Mouse (Mus musculus): ENCODE measurements around the gene Furin. TPM values are rescaled to one million over a fixed set of nuclear protein-coding genes. Genes with fewer than 3 reads are reported as not detected.
"Not testable (repeated sequence)": the region's sequence is repeated elsewhere in the genome, so short reads cannot be mapped to it uniquely, and the experiment has no call there.

Gene Furin
- total and polyA plus RNA-seq, 2 experiments from 2014 or later: 6.6 to 25.9 TPM

GRCm38 (mm10) chr7:80397986-80398385 lies 7.2 kb downstream of the Furin start:
- WGBS: 84% methylated on average over 9 of the region's 9 CpGs
- Histone ChIP-seq H3K4me3 (ENCODE audit: low read length) (no peak overlapping the region), H3K4me1 (ENCODE audit: insufficient read depth, low read length) (peaks cover 18% of the 10 kb centered on the region), H3K9me3 (ENCODE audit: low read length) (no peaks in the 10 kb centered on the region), H3K27me3 (ENCODE audit: insufficient read depth, low read length) (no peaks in the 10 kb centered on the region), H3K9ac (replicated peaks; ENCODE audit: low read length) (no peak overlapping the region), H3K4me2 (ENCODE audit: low read depth, low read length) (no peak overlapping the region), H3K36me3 (ENCODE audit: insufficient read depth, low read length) (peaks cover 31% of the 10 kb centered on the region), H3K27ac (no peak overlapping the region)
- DNase-seq (ENCODE audit: low spot score) (no peak), ATAC-seq (no peak)
- TF ChIP-seq CTCF (IDR thresholded peaks at IDR 0.05; ENCODE audit: low read depth): no peak

DNA sequence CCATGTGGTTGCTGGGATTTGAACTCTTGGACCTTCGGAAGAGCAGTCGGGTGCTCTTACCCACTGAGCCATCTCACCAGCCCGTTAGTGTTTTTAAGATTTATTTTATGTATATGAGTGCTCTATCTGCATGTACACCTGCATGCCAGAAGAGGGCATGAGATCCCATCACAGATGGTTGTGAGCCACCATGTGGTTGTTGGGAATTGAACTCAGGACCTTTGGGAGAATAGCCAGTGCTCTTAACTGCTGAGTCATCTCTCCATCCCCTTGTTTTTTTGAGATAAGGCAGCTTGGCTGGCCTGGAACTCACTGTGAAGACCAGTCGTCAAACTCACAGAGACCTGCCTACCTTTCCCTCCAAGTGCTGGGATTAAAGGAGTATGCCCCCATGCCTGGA lies 8.8 kb downstream of the Furin start:
- H3K4me3 ChIP-seq (ENCODE audit: low read length); H3K27ac ChIP-seq; ATAC-seq; H3K4me2 ChIP-seq (ENCODE audit: low read depth, low read length); H3K9me3 ChIP-seq (ENCODE audit: low read length); H3K27me3 ChIP-seq (ENCODE audit: insufficient read depth, low read length); H3K9ac ChIP-seq (replicated peaks; ENCODE audit: low read length); DNase-seq (ENCODE audit: low spot score): not testable (repeated sequence)
- Histone ChIP-seq H3K36me3 (ENCODE audit: insufficient read depth, low read length) (peaks cover 46% of the 10 kb centered on the region), H3K4me1 (ENCODE audit: insufficient read depth, low read length) (peaks cover 15% of the 10 kb centered on the region)
- 88% methylated on average over 4 of the region's 4 CpGs for WGBS
- peak; percentile 48 for TF ChIP-seq CTCF (IDR thresholded peaks at IDR 0.05; ENCODE audit: low read depth)

GRCm38 (mm10) chr7:80394600-80394999 lies 10.6 kb downstream of the Furin start:
- no peaks in the 10 kb centered on the region for H3K9me3 ChIP-seq (ENCODE audit: low read length)
- no peak for ATAC-seq
- TF ChIP-seq CTCF (IDR thresholded peaks at IDR 0.05; ENCODE audit: low read depth): no peak
- no peak overlapping the region for H3K9ac ChIP-seq (replicated peaks; ENCODE audit: low read length)
- 96% methylated on average over 4 of the region's 4 CpGs for WGBS
- no peaks in the 10 kb centered on the region for H3K4me1 ChIP-seq (ENCODE audit: insufficient read depth, low read length)
- no peaks in the 10 kb centered on the region for H3K27me3 ChIP-seq (ENCODE audit: insufficient read depth, low read length)
- H3K4me3 ChIP-seq (ENCODE audit: low read length): no peak overlapping the region
- peaks cover 61% of the 10 kb centered on the region for H3K36me3 ChIP-seq (ENCODE audit: insufficient read depth, low read length)
- DNase-seq (ENCODE audit: low spot score): no peak
- H3K4me2 ChIP-seq (ENCODE audit: low read depth, low read length): no peak overlapping the region
- H3K27ac ChIP-seq: no peak overlapping the region

DNA sequence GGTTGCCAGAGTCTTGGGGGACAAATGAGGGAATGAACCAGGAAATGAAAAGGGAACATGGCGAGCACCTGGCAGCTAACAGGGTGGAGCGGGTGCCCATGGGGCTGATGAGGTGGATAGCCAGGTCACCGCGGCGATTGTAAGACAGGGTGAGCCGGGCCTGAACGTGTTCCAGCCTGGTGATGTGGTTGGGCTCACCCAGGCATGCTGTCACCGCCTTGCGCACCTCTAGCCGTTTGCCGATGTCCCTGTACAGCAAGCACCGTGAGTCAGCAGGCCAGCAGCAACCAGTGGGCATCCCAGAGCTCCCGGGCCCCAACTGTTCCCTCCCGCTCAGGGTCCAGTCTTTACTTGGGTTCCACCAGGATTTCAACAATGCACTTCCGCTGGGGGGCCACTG lies 13.1 kb downstream of the Furin start:
- H3K9me3 ChIP-seq (ENCODE audit: low read length): no peaks in the 10 kb centered on the region
- H3K27me3 ChIP-seq (ENCODE audit: insufficient read depth, low read length): no peaks in the 10 kb centered on the region
- no peak overlapping the region for H3K9ac ChIP-seq (replicated peaks; ENCODE audit: low read length)
- peaks cover 61% of the 10 kb centered on the region for H3K36me3 ChIP-seq (ENCODE audit: insufficient read depth, low read length)
- no peaks in the 10 kb centered on the region for H3K4me1 ChIP-seq (ENCODE audit: insufficient read depth, low read length)
- H3K4me3 ChIP-seq (ENCODE audit: low read length): no peak overlapping the region
- no peak for TF ChIP-seq CTCF (IDR thresholded peaks at IDR 0.05; ENCODE audit: low read depth)
- no peak overlapping the region for H3K27ac ChIP-seq
- WGBS: 94% methylated on average over 15 of the region's 15 CpGs
- DNase-seq (ENCODE audit: low spot score) (no peak), ATAC-seq (no peak)
- no peak overlapping the region for H3K4me2 ChIP-seq (ENCODE audit: low read depth, low read length)

DNA sequence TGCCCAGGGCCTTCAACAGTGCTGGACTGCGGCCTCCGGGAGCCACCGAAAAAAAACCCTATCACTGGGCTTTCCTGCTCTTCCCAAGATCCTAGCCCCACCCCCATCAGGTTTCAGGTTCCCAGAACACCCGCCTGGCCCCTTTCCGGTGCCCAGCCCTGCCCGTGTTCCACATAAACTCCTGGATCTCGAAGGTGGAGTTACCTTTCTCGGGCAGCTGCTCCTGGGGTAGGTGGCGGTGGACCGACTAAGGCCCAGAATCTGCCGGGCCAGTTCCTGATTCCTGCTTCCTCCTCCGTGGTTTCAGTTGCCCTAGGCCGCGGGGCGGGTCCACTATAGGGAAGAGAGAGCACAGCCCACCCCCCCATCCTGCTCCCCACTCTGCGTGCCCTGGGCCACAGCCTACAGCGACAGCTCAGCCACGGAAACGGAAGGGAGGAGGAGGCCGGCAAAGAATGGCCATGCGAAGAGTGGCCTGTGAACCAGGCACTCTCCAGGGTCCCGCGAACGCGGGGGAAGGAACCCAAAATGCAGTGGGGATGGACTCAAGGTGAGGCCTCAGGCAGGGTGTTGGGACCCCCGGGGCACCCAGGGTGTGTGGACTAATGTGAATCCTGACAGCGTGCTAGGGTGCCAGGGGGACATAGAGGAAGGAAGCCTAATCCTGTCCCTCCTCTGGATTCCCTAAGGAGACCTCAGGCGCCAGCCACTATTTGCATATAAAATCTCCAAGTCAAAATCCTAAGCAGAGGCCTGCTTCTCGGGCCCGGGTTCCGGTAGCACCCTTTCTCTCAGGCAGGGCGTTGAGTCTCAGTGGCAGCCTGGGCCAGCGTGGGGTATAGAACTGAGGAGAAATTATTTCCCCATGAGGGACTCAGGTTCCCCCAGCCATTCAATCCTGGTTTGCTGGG lies 17.3 kb downstream of the Furin start, which contains the start of gene Fes:
Fes (minus strand) TSS at position 314 of the 911 bp plus-strand sequence.
- H3K4me2 ChIP-seq (ENCODE audit: low read depth, low read length): peak within 1 kb of the TSS; percentile 33
- no peaks in the 10 kb centered on the region for H3K4me1 ChIP-seq (ENCODE audit: insufficient read depth, low read length)
- H3K9ac ChIP-seq (replicated peaks; ENCODE audit: low read length): peak within 1 kb of the TSS; percentile 35; the same call in 1 of the 2 replicates
- H3K4me3 ChIP-seq (ENCODE audit: low read length): no peak within 1 kb of the TSS
- no peaks in the 10 kb centered on the region for H3K9me3 ChIP-seq (ENCODE audit: low read length)
- no peak for TF ChIP-seq CTCF (IDR thresholded peaks at IDR 0.05; ENCODE audit: low read depth)
- H3K27me3 ChIP-seq (ENCODE audit: insufficient read depth, low read length): no peaks in the 10 kb centered on the region
- DNase-seq (ENCODE audit: low spot score): no peak
- no peak within 1 kb of the TSS for H3K27ac ChIP-seq
- whole genome bisulfite sequencing: 19% methylated on average over 33 of the region's 33 CpGs
- H3K36me3 ChIP-seq (ENCODE audit: insufficient read depth, low read length): peaks cover 29% of the 10 kb centered on the region
- ATAC-seq: no peak

- Histone ChIP-seq H3K9me3 (ENCODE audit: low read length) (no peaks in the 10 kb centered on the region), H3K4me2 (ENCODE audit: low read depth, low read length) (peak overlapping the region; percentile 33), H3K36me3 (ENCODE audit: insufficient read depth, low read length) (peaks cover 21% of the 10 kb centered on the region), H3K9ac (replicated peaks; ENCODE audit: low read length) (no peak overlapping the region), H3K27ac (no peak overlapping the region), H3K4me3 (ENCODE audit: low read length) (no peak overlapping the region), H3K27me3 (ENCODE audit: insufficient read depth, low read length) (no peaks in the 10 kb centered on the region), H3K4me1 (ENCODE audit: insufficient read depth, low read length) (no peaks in the 10 kb centered on the region)
- no peak for TF ChIP-seq CTCF (IDR thresholded peaks at IDR 0.05; ENCODE audit: low read depth)
- WGBS: 36% methylated on average over 17 of the region's 17 CpGs
- DNase-seq (ENCODE audit: low spot score): no peak
- no peak for ATAC-seq
Observed at GRCm38 (mm10) chr7:80387033-80387632, 18.1 kb downstream of the Furin start.

Data from hindbrain, postnatal 0 days (tissue).